Mouse (Mus musculus) activated CD4-positive, CD25-positive, alpha-beta regulatory T cell, adult 4 months (primary cell): Measurements from ENCODE around the gene Fads6. TPM values are rescaled to one million over a fixed set of nuclear protein-coding genes. Genes with fewer than 3 reads are reported as not detected.
A peak's percentile ranks its signal among the peaks of the same experiment; 100 is the strongest.

ENCODE experiments used
- ATAC-seq: one replicate; pipeline ENCODE4 v1.8.0; 2017
- polyA plus RNA-seq, 2 experiments: library from polyadenylated mRNA; unstranded; fragments of 100-300 nt; shearing (Covaris generic); gene quantifications; one replicate each; pipeline ENCODE4 v1.2.1; 2017

The Fads6 gene
- polyA plus RNA-seq, 2 experiments from 2014 or later, result 0.56 to 0.57 TPM

- no peak for ATAC-seq
Observed at GRCm38 (mm10) chr11:115300745-115301144, 3.3 kb upstream of the Fads6 start.

- no peak for ATAC-seq
Observed at GRCm38 (mm10) chr11:115298160-115298559, 697 bp upstream of the Fads6 start.

- ATAC-seq, result no peak
Observed at GRCm38 (mm10) chr11:115296471-115297210, 822 bp downstream of the Fads6 start.

- ATAC-seq, result no peak
Observed at GRCm38 (mm10) chr11:115295939-115296338, 1.5 kb downstream of the Fads6 start.

- ATAC-seq, result no peak
Observed at GRCm38 (mm10) chr11:115292631-115293375, 4.7 kb downstream of the Fads6 start.

GRCm38 (mm10) chr11:115291503-115291902, 6.0 kb downstream of the Fads6 start:
- ATAC-seq, result no peak

- ATAC-seq, result no peak
Observed at GRCm38 (mm10) chr11:115290919-115291318, 6.5 kb downstream of the Fads6 start.

GRCm38 (mm10) chr11:115290314-115290713, 7.1 kb downstream of the Fads6 start:
- ATAC-seq, result no peak

- no peak for ATAC-seq
Observed at GRCm38 (mm10) chr11:115289885-115290284, 7.6 kb downstream of the Fads6 start.

GRCm38 (mm10) chr11:115288305-115288704, 9.2 kb downstream of the Fads6 start:
- ATAC-seq, result no peak

GRCm38 (mm10) chr11:115287386-115287785, 10.1 kb downstream of the Fads6 start:
- no peak for ATAC-seq

- no peak for ATAC-seq
Observed at GRCm38 (mm10) chr11:115286201-115286993, 11.1 kb downstream of the Fads6 start.

GRCm38 (mm10) chr11:115285282-115285681, 12.2 kb downstream of the Fads6 start:
- ATAC-seq, result no peak

- ATAC-seq, result no peak
Observed at GRCm38 (mm10) chr11:115283891-115284620, 13.4 kb downstream of the Fads6 start.

GRCm38 (mm10) chr11:115283486-115283765, 14.0 kb downstream of the Fads6 start:
- ATAC-seq, result no peak

GRCm38 (mm10) chr11:115282723-115283485, 14.6 kb downstream of the Fads6 start:
- ATAC-seq, result no peak

GRCm38 (mm10) chr11:115282295-115282694, 15.2 kb downstream of the Fads6 start:
- no peak for ATAC-seq

- ATAC-seq, result no peak
Observed at GRCm38 (mm10) chr11:115279726-115280125, 17.7 kb downstream of the Fads6 start.

- ATAC-seq, result no peak
Observed at GRCm38 (mm10) chr11:115278176-115278575, 19.3 kb downstream of the Fads6 start.

- ATAC-seq, result no peak
Observed at GRCm38 (mm10) chr11:115277604-115277975, 19.9 kb downstream of the Fads6 start.

- peak; percentile 91 for ATAC-seq
Observed at GRCm38 (mm10) chr11:115276780-115277603, 20.5 kb downstream of the Fads6 start, which contains the start of gene Fdxr. TSS of gene Fdxr (minus strand) at chr11:115277050.
